Mouse (Mus musculus) cerebellum, adult 9-11 months (tissue): Measurements from ENCODE around the gene Rbm3.

ENCODE experiments used
- DNase-seq: peaks from one replicate; pipeline ENCODE4 v3.0.0; 2022

Gene Rbm3

DNA sequence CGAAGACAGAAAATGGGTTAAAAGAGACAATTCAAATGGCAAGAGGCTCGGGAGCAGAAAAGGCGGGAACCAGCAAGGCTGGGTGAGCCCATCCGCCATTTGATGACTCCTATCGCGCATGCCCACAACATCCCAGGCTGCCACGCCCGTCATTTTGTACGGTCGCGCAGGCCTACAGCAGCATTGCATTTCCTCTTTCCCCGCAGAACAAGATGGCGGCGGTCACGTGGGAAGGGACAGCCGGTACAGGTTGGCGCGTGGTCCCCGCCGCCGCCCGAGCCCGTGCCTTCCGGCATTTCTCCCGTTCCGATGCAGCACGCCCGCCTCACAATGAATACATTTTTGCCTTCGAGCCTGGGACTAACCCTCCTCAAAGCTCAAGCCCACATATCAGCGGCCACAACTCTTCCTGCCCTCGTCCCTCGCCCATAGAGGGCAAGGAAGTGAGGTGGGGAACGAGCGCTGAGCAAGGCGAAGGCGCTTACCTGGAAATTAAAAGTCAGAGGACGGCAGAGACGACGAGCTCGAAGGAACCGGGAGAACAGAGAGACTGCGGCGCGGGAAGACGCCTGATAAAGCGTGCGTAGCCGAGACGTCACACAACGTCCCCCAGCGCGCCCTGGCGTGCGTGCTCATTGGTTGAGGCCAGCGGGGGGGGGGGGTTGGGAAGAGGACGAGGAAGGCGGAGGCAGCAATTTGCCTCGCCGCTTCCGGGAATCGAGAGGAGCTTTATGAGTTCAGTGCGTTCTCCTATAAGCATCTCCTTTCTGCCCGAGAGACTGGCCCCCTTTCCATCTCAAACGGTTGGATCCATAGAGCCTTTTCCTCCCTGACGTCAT is at the start of gene Rbm3:
TSS of gene Rbm3 (minus strand) at position 728 of the 839 bp plus-strand sequence.
- peak; percentile 90 for DNase-seq

DNA sequence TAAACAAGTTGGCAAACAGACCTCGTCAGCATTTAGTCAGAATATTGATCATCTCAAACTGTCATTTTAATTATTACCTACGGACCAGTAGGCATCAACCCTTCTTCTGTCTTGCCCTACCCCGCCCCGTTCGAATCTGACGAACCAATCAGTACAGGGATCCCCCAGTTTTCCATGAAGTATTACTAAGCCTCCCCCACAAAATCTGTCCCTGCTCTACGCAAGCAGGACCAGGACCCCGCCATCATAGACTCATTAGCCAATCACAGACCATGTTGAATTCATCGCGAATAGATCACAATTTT is 47.7 kb upstream of the Rbm3 start, which contains the start of gene Ebp:
TSS of gene Ebp (minus strand) at position 94 of the 305 bp plus-strand sequence.
- DNase-seq, result peak; percentile 51

- peak; percentile 90 for DNase-seq
Observed at GRCm38 (mm10) chrX:8192640-8193418, 47.1 kb upstream of the Rbm3 start.

- DNase-seq, result no peak
Observed at GRCm38 (mm10) chrX:8192126-8192639, 46.5 kb upstream of the Rbm3 start.

DNA sequence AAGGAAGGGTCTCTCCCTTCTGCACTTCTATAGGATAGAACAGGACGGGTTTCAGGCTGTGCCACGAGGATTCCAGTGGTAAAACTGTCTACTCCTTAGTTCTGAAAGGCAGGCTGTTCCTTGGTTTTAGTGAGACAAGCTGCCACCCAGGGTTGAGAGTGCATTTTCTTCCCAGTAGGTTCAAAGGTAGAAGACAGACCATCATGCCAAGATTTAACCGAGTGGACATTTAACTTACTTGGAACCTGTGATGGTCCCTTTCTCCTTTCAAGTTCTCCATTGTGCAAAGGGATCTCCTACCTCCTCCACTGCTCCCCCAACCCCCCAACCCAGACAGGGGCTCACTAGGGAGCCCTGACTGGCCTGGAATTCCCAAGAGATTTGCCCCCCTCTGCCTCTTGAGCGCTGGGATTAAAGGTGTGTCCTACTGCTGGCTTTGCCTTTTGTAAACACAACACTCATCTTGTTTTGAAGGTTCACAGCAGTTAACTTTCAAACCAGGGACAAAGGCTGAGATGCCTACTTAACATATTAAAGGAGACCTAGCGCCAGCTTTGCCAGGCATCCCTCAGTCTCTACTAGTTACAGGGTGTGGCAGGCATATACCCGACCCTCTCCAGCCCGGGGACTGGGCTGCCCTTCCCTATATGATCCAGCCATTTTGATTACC is 37.3 kb upstream of the Rbm3 start:
- no peak for DNase-seq

DNA sequence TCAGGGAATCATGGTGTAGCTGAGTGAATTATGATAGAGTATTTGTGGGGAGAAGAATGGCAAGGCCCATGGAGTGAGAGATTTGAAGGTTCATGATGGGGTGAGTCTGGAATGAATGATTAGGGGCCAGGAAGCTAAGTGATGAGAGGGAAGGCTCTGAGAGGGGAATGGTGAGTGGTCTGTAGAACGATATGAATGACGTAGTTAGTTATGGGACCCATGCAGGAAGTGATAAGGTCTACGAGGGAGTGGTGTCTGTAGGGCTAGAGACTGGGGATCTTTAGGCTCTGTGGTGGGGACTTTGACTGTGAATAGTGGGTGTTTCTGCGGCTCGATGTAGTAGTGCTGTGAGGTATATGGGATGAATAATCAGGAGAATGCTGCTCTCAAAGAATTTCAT is 34.0 kb upstream of the Rbm3 start:
- DNase-seq, result no peak

GRCm38 (mm10) chrX:8178871-8179270 is 33.2 kb upstream of the Rbm3 start:
- no peak for DNase-seq

DNA sequence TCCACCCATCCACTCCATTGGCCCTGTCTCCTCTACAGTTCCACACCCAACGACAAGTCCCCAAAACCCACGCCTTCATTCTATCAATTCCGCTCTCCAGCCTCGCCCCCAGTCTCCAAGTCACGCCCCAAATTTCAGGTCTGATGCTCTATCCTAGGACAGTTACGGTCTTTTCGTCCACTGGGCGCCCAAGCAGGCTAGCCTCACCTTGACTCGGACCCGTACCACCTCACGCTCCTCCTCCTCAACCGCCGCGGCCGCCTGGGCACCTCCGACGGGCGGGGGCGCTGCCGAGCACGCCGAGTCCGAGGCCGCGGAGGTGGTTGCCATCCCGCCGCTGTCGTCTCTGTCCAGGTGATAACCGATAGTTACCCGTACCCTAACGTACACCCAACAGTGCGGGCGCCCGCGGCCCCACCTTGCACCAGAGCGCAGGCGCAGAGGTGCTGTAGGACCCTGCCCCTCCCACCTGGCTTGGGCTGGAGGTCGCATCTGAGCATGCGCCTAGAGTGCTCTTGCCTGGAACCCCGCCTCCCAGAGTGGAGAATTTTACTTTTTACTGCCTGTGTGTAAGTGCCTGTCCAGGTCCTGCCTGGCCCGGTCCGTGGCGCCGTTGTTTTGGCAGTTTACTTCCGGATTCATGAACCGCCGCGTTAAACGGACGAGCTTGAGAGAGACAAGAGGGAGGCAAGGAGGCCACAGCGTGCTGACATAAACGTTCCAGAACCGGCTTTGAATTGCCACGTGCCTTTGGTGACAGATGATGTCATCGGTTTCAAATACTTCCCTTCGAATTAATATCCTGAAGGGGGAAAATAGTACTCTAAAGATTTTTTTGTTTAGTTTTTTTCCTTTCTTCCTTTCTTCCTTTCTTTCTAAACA is 30.1 kb upstream of the Rbm3 start, which contains the start of gene Tbc1d25:
TSS of gene Tbc1d25 (minus strand) at position 678 of the 882 bp plus-strand sequence.
- DNase-seq, result peak; percentile 91

- no peak for DNase-seq
Observed at GRCm38 (mm10) chrX:8175169-8175503, 29.5 kb upstream of the Rbm3 start.

- no peak for DNase-seq
Observed at GRCm38 (mm10) chrX:8167716-8168647, 22.3 kb upstream of the Rbm3 start.

- peak; percentile 51 for DNase-seq
Observed at GRCm38 (mm10) chrX:8164471-8164870, 18.8 kb upstream of the Rbm3 start.

- DNase-seq, result peak; percentile 70
Observed at GRCm38 (mm10) chrX:8163076-8163475, 17.4 kb upstream of the Rbm3 start.

GRCm38 (mm10) chrX:8143750-8144149 is 1.9 kb downstream of the Rbm3 start:
- DNase-seq, result peak; percentile 47

DNA sequence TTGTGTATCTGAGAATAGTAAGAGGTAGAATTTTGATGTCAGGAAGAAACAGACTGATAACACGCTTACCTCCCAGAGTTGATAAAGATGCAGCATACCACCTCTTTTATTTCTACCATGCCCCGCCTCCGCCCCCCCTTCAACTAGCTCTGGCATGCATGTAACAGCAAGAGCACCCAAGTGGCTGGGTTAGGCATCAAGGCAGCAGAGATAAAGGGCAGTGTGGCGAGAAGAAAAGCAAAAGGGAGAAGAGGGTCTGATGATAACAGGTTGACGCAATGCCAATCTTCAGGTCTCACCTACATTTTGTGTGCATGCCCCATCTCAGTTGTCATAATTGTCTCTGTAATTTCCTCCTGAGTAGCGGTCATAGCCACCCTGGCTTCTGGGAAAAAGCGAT is 2.7 kb downstream of the Rbm3 start:
- no peak for DNase-seq

- DNase-seq, result no peak
Observed at GRCm38 (mm10) chrX:8141058-8141457, 4.6 kb downstream of the Rbm3 start.

- DNase-seq, result no peak
Observed at GRCm38 (mm10) chrX:8140446-8140845, 5.2 kb downstream of the Rbm3 start.

GRCm38 (mm10) chrX:8139480-8139879 is 6.2 kb downstream of the Rbm3 start:
- DNase-seq, result no peak

DNA sequence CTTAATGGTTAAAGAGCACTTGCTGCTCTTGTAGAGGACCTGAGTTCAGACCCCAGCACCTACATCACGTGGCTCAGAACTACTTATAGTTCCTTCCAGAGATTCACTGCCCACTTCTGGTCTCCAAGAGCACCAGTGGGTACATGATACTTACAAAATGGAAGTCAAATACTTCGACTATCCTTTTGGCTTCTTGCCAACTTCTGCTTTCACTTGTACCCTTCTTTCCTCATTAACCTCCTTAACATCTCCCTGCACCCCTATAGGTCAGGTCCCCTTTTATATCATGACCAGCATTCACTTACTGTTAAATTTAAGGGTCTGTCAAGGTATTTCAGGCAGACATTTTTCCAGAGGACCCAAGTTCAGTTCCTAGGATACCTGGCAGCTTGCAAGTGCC is 9.8 kb downstream of the Rbm3 start:
- DNase-seq, result no peak

- DNase-seq, result peak; percentile 94
Observed at GRCm38 (mm10) chrX:8132017-8132976, 13.4 kb downstream of the Rbm3 start, which contains the start of gene Wdr13. Gene Wdr13 (minus strand): TSS chrX:8132892.

- peak; percentile 52 for DNase-seq
Observed at GRCm38 (mm10) chrX:8131393-8131792, 14.3 kb downstream of the Rbm3 start.
